Mouse (Mus musculus): Measurements from ENCODE around the gene Spdya.
"Not testable (repeated sequence)": the region's sequence is repeated elsewhere in the genome, so short reads cannot be mapped to it uniquely, and the experiment has no call there.

Spdya gene

GRCm38 (mm10) chr17:71633350-71633749 is 81.5 kb downstream of the Spdya start:
- peak; percentile 66 to 75 for DNase-seq

- no peak for DNase-seq
These were observed 84.9 kb downstream of the Spdya start for GRCm38 (mm10) chr17:71636786-71637185.

GRCm38 (mm10) chr17:71637750-71638265 is 85.9 kb downstream of the Spdya start:
- no peak for DNase-seq

GRCm38 (mm10) chr17:71639056-71639455 is 87.2 kb downstream of the Spdya start:
- not testable (repeated sequence) for DNase-seq

Data from cerebellum, adult 18-20 months (tissue).